Mouse (Mus musculus): ENCODE results near the gene Ptgs1. TPM values are rescaled to one million over a fixed set of nuclear protein-coding genes. Genes with fewer than 3 reads are reported as not detected.

The Ptgs1 gene
- total RNA-seq, 2 experiments from 2014 or later = 4.2 to 5.5 TPM

DNA sequence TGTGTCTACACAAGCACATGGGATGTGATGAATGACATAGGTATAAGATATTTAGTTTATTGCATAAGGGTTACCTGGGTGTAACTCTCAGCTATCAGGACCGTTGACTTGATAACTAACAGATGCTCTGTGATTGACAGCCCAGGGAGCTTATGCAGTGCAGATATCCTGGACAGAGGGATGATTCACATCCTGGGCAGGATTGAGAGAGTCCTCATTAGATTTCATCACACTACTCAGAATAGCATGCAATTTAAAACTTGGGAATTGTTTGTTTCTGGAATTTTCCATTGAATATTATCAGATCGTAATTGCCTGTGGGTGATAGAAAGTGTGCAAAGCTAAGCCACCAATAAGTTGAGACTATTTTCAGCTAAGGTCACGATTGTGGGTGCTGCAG is 17.7 kb downstream of the Ptgs1 start:
- DNase-seq = no peak

- no peak for DNase-seq
Measured at GRCm38 (mm10) chr2:36251156-36251555, 20.9 kb downstream of the Ptgs1 start.

DNA sequence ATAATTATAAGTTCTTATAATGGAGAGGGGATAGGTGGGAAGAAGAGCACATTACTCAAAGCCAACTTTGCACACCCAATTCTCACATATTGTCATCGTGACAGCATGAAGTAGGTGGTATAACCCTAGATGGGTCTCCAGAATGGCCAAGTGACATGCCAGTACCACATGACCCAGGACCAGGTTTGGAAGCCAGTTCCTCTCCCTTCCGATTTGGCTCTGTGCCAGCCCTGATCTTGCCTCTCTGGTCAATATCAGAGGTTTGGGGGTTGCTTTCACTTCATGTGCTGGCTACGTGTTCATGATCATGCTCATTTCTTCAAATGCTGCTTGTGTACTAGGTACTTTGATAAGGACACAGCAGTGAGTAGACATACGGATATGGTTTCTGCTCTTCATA is 22.3 kb downstream of the Ptgs1 start:
- DNase-seq = no peak

GRCm38 (mm10) chr2:36254445-36254844 is 24.2 kb downstream of the Ptgs1 start:
- DNase-seq = no peak

GRCm38 (mm10) chr2:36256931-36257330 is 26.7 kb downstream of the Ptgs1 start:
- DNase-seq = no peak

- no peak for DNase-seq
Measured at GRCm38 (mm10) chr2:36259382-36259781, 29.2 kb downstream of the Ptgs1 start.

DNA sequence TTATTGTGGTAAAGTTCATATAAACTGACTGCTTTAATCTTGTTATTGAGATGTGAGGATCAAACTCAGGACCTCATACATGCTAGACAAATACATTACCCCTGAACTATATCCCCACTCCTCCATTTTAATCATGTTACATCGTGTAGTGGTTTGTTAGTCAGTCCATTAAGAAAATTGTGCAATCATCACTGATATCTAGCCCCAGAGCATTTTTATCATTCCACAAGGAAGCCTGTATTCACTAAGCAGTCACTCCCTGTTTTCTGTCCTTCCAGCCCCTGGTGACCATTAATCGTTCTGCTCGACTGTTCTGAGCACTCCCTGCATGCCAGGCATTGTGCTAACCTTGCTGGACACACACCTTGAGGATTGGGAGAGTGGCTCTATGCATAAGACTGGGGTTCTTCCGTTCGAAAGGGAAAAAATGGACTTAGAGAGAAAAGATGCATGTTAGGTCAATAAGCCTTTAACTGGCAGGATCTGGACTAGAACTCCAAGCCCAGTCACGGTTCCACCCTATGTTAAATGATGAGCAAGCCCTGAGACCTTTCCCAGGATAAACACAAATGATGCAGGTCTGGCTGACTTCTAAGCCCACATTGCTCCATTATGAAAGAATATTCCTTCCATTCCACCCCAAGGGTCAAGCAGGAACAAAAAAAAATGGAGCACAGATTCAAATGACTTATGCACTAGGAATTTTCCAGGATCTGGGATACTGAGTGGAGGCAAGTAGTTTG is 29.7 kb downstream of the Ptgs1 start:
- DNase-seq = no peak

DNA sequence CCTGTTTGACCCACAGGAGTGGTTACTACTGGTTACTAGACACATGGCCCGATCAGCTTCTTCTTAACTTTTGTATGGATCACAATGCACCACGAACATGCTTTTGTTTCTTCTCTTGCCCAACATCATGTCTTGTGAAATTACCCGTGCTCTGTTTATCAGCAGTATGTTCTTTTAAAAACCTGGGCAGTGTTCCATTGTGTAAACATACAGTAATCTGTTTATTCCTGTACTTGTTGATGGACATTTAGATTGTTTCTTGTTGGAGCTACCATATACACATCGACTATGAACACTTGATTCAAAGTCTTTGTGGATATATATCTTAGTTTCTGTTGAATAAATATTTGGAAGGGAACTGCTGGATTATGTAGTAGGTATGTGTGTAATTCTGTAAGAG is 31.8 kb downstream of the Ptgs1 start:
- DNase-seq = no peak

- no peak for DNase-seq
Measured at GRCm38 (mm10) chr2:36269458-36269857, 39.2 kb downstream of the Ptgs1 start.

DNA sequence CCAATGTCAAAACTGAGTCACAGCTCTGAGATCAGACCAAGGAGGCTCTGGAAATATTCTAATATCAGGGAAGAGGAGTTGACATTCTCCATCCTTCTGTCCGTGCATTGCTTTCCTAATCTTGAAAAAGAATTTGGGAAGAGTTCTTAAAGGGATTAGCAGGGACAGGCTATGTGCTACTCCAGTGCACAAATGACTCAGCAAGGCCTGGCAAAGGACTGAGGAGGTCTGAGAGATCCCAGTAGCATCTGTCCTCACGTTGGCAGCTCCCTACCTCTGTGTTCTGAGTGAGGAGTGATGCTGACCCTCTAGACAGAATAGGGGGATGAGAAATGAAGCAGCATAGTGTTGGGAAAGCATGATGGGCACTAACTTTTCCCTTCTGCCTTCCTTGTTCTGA is 40.0 kb downstream of the Ptgs1 start:
- DNase-seq = no peak

- DNase-seq = no peak
Measured at GRCm38 (mm10) chr2:36271085-36271484, 40.9 kb downstream of the Ptgs1 start.

GRCm38 (mm10) chr2:36272288-36272950 is 42.2 kb downstream of the Ptgs1 start:
- DNase-seq = no peak

- DNase-seq = no peak
Measured at GRCm38 (mm10) chr2:36276454-36276853, 46.2 kb downstream of the Ptgs1 start.

GRCm38 (mm10) chr2:36278760-36279159 is 48.5 kb downstream of the Ptgs1 start:
- no peak for DNase-seq

DNA sequence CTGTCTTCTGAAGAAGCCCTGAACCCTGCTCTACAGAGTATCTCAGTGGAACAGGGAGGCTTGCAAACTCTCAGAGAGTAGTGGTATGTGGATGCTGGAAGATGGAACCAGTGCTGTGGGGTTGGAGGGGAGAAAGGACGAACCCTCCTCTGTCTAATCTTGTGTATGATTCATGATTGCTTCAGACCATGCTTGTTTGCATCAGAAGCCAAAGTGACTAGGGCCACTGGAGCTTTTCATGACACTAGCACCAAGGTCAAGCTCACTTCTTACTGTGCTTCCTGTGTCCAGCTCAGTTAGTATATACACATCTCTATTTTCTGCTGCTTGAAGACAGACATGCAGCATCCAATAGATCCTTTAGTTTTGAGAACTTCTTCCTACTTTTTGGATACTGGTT is 50.9 kb downstream of the Ptgs1 start:
- DNase-seq = no peak

DNA sequence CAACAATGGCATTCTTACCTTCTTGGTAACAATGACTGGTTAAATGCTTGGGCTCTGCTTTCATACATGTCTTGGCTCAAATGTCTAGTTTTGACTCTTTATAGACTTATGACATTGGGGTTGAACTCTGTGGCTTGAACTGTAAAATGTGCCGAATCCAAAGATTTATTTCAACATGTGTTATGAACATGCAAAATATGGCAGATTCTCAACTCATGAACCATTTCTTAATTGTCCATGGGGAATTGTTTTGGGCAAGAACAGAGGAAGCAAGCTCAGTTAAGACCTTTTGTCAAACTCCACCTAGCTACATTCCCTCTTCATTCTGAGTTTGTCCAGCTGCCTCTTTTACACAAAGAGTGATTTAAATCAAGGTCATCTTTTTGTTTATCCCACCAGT is 52.1 kb downstream of the Ptgs1 start:
- DNase-seq = no peak

Other genes with a start within 250 kb of the Ptgs1 start
- gene Ndufa8, start 181.0 kb upstream of the Ptgs1 start, total RNA-seq (2021) = 100 to 1,000 TPM; 390 to 396 TPM
- gene Morn5, start 181.0 kb upstream of the Ptgs1 start, total RNA-seq (2021) = not detected
- gene Lhx6, start 125.0 kb upstream of the Ptgs1 start, total RNA-seq (2021) = 1 to 10 TPM; 3.7 to 4.0 TPM
- 10 to 100 TPM; 13.7 to 14.8 TPM for gene Mrrf, start 94.0 kb upstream of the Ptgs1 start, total RNA-seq (2021)
- gene Rbm18, start 93.7 kb upstream of the Ptgs1 start, total RNA-seq (2021) = 10 to 100 TPM; 27.2 to 29.2 TPM
- gene Olfr338, start 143.1 kb downstream of the Ptgs1 start, total RNA-seq (2021) = not detected
- not detected for gene Olfr339, start 188.5 kb downstream of the Ptgs1 start, total RNA-seq (2021)
- gene Olfr340, start 222.2 kb downstream of the Ptgs1 start, total RNA-seq (2021) = not detected

All from gastrocnemius, postnatal 25 days (tissue).